Mouse (Mus musculus): ENCODE results near the gene Lgi4. TPM values are rescaled to one million over a fixed set of nuclear protein-coding genes. Genes with fewer than 3 reads are reported as not detected.

The Lgi4 gene
- polyA plus RNA-seq (2015; fragmentation: Nextera tagmentation; extraction: Ambion mirVana), result 1.5 and 2.2 TPM in 2 replicates

DNA sequence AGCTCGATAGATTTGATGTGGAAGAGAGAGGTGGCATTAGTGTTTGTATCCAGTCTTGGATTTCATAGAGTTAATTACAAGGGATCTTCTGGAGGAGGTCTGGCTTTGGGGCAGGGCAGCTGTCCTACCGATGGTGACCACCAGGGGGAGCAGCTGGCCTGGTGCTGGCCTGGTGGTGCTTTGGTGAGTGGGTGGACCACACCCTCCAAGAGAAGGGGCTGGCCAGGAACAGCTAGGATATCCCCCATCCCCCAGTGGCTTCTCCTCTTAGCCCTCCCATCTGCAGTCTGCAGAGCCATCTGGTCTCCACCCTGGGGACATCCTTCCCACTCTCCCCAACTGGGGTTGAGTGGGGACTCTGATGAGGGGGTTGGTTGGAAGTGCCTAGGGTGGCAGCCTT, at the start of gene Lgi4:
Gene Lgi4, plus strand, starts transcription at position 235 of the 400 bp plus-strand sequence.

DNA sequence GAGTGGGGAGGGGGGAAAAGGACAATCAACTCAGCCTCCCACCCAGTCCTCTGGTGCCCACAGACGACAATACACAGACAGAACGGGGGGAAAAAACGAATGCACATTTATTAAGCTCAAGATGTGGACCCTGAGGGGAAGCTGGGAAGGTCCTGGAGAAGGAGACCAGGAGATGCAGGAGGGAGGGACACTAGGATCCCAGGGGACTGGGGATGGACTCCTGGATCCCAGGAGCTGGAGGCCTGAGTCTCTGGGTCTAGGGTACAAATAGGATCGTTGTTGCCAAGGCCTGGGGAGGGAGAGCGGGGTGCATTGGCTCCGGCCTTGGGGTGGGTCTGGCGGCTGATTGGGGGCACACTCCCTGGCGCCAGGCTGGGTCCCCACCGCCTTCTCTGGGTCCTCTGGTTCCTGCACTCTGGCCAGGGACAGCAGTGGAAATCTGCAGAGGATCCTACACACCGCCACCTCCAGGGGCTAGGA, 16.7 kb upstream of the Lgi4 start, which contains the start of gene Fxyd5:
Gene Fxyd5, minus strand, starts transcription at position 51 of the 480 bp plus-strand sequence.

DNA sequence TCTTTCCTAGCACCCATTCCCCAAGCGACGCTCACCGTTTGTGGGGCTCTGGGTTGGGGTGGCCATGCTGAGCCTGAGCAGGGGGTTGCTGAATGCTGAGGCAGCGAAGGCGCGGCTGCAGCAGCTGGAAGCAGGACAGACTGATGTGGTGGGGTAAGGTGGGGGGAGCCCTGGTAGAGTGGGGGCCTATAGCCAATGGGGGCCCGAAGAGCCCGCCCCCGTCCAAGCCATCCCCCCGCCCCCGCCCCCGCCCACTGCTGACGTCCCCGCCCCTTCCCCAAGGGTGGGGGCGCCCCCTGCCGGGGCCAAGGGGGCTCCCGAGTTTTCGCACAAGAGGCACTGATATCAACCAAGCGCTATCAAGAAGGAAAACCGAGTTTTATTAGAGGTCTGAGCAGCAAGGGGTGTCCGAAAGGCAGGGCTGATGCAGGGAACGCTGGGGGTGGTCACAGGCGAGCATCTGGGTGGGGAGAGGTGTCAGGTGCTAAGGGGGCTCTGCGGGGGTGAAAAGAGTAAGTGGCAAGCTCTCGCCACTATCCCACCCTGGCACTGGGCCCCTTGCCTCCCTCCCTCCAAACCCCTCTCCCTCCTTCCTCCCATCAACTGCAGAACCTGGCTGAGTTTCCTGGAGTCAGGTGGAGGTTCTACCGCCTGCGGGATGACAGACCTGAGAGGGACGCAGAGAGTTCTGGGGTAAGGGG, 7.7 kb upstream of the Lgi4 start, which contains the start of gene Fxyd7:
Gene Fxyd7, minus strand, starts transcription at position 147 of the 701 bp plus-strand sequence.

DNA sequence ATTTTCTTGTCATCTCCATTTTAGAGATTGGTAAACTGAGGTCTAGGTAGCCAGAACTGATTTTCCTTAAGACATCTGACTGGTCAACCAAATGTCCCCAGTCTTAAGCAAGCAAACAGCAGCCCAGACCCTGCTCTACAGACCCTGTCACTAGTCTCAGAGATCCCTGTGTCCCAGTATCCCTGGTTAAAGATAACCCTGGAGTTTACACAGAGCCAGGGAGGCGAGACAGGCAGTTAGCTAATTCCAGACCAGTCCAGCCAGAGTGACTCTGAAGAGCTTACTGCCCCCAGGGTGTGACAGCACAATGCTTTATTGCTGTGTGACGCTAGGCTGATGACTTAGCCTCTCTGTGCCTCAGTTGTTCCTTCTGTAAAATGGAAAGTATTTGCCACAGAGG, 2.1 kb upstream of the Lgi4 start, which contains the start of gene Fxyd1:
Gene Fxyd1, minus strand, starts transcription at position 129 of the 400 bp plus-strand sequence.

DNA sequence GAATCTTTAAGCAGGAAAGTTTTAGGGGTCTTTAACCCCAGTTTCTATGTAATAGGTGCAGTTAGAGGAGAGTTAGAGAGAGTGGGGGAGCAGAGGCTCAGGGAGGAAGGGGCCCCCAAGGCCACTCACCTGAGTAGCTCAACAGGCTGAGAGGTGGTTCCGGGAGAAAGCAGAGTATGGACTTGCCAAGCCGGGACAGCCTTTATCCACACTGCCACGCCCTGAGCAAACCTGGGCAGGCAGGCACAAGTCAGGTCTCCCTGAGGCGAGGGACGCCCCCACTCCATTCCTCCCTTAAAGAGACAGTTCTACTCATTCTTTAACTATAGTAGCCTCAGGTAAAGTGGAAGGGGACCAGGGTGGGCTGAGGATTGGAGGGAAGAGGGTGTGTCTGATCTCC, 17.4 kb downstream of the Lgi4 start, which contains the start of gene Fxyd3:
Gene Fxyd3, minus strand, starts transcription at position 213 of the 400 bp plus-strand sequence.

DNA sequence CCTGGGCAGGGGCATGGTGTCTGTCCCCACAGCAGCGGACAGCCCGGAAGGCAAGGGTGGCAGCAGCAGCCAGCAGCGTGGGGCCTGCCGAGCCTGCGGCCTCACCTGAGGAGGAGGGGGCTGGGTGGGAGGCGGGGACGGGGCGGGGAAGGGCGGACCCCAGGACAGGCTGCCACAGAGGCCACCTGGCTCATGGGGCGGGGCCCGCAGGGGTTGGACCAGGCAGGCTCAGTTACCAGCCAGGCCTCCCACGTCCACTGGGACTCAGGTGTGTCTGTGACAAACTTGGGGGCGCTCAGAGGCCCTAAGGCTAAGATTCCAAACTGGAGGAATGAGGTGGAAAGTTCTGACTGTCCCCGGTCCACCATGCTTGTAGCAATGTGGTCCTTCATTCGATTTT, 56.0 kb downstream of the Lgi4 start, which contains the start of gene Hpn:
Gene Hpn, minus strand, starts transcription at position 109 of the 400 bp plus-strand sequence.

Small RNA genes lying within 50 kb of the gene (microRNA-seq; reads per million reads assigned to microRNA genes)
- not detected for gene Mir7050 (ENCODE audit: borderline replicate concordance, insufficient number of aligned reads)

Other genes with a start within 250 kb of the Lgi4 start
- gene Ffar2, start 235.6 kb upstream of the Lgi4 start, polyA plus RNA-seq (2015; fragmentation: Nextera tagmentation; extraction: Ambion mirVana), result 0.25 and 0.35 TPM in 2 replicates
- gene Ffar3, start 203.2 kb upstream of the Lgi4 start, polyA plus RNA-seq (2015; fragmentation: Nextera tagmentation; extraction: Ambion mirVana), result 2.1 and 5.5 TPM in 2 replicates
- gene Ffar1, start 197.8 kb upstream of the Lgi4 start, polyA plus RNA-seq (2015; fragmentation: Nextera tagmentation; extraction: Ambion mirVana), result not detected in 2 replicates
- gene Cd22, start 179.0 kb upstream of the Lgi4 start, polyA plus RNA-seq (2015; fragmentation: Nextera tagmentation; extraction: Ambion mirVana), result 0.36 and 0.40 TPM in 2 replicates
- gene Mag, start 144.5 kb upstream of the Lgi4 start, polyA plus RNA-seq (2015; fragmentation: Nextera tagmentation; extraction: Ambion mirVana), result 0.27 and 0.55 TPM in 2 replicates
- gene Hamp2, start 134.7 kb upstream of the Lgi4 start, polyA plus RNA-seq (2015; fragmentation: Nextera tagmentation; extraction: Ambion mirVana), result 0.50 TPM in 1 of 2 replicates, not detected in the other
- 2.9 and 4.7 TPM in 2 replicates for gene Hamp, start 115.3 kb upstream of the Lgi4 start, polyA plus RNA-seq (2015; fragmentation: Nextera tagmentation; extraction: Ambion mirVana)
- 17.0 and 22.5 TPM in 2 replicates for gene Usf2, start 102.5 kb upstream of the Lgi4 start, polyA plus RNA-seq (2015; fragmentation: Nextera tagmentation; extraction: Ambion mirVana)
- gene Lsr, start 85.9 kb upstream of the Lgi4 start, polyA plus RNA-seq (2015; fragmentation: Nextera tagmentation; extraction: Ambion mirVana), result 6.0 and 8.3 TPM in 2 replicates
- 0.61 and 0.90 TPM in 2 replicates for gene Fam187b, start 85.6 kb upstream of the Lgi4 start, polyA plus RNA-seq (2015; fragmentation: Nextera tagmentation; extraction: Ambion mirVana)
- gene Fxyd5, start 16.9 kb upstream of the Lgi4 start, polyA plus RNA-seq (2015; fragmentation: Nextera tagmentation; extraction: Ambion mirVana), result 52.9 and 58.4 TPM in 2 replicates
- 13.9 and 77.9 TPM in 2 replicates for gene Fxyd7, start 7.9 kb upstream of the Lgi4 start, polyA plus RNA-seq (2015; fragmentation: Nextera tagmentation; extraction: Ambion mirVana)
- gene Fxyd1, start 2.1 kb upstream of the Lgi4 start, polyA plus RNA-seq (2015; fragmentation: Nextera tagmentation; extraction: Ambion mirVana), result 225 and 390 TPM in 2 replicates
- 3.7 and 9.1 TPM in 2 replicates for gene Fxyd3, start 17.4 kb downstream of the Lgi4 start, polyA plus RNA-seq (2015; fragmentation: Nextera tagmentation; extraction: Ambion mirVana)
- 6.0 and 8.0 TPM in 2 replicates for gene Hpn, start 55.9 kb downstream of the Lgi4 start, polyA plus RNA-seq (2015; fragmentation: Nextera tagmentation; extraction: Ambion mirVana)
- 4.7 and 6.2 TPM in 2 replicates for gene Scn1b, start 67.7 kb downstream of the Lgi4 start, polyA plus RNA-seq (2015; fragmentation: Nextera tagmentation; extraction: Ambion mirVana)
- 37.2 and 38.5 TPM in 2 replicates for gene Gramd1a, start 96.6 kb downstream of the Lgi4 start, polyA plus RNA-seq (2015; fragmentation: Nextera tagmentation; extraction: Ambion mirVana)
- not detected in 2 replicates for gene Scgb2b2, start 231.2 kb downstream of the Lgi4 start, polyA plus RNA-seq (2015; fragmentation: Nextera tagmentation; extraction: Ambion mirVana)
- gene Scgb1b2, start 232.5 kb downstream of the Lgi4 start, polyA plus RNA-seq (2015; fragmentation: Nextera tagmentation; extraction: Ambion mirVana), result not detected in 2 replicates